Mouse (Mus musculus) lung, postnatal 0 days (tissue): ENCODE measurements around the gene Ntrk3. TPM values are rescaled to one million over a fixed set of nuclear protein-coding genes. Genes with fewer than 3 reads are reported as not detected.

ENCODE experiments used
- ATAC-seq: fragments of 200-750 bp; cut with Nextera tagmentation; 2 replicates; pipeline ENCODE4 v1.8.0; 2017; ENCODE audit warnings: moderate library complexity
- DNase-seq: peaks from one replicate; pipeline ENCODE4 v3.0.0-alpha.2; 2016; ENCODE audit warnings: low spot score
- H3K27ac ChIP-seq: fragments of 300-500 bp; sonication (generic); 2 replicates; pipeline ENCODE4 v1.5.1; 2014; ENCODE audit warnings: antibody characterized with exemption, mild to moderate bottlenecking, low read length, mixed read lengths
- H3K27me3 ChIP-seq: fragments of 300-500 bp; sonication (generic); replicated peaks from 2 replicates; pipeline ENCODE4 v1.6.1; 2014; ENCODE audit warnings: low read length, mixed read lengths; ENCODE audit not compliant: insufficient read depth
- H3K36me3 ChIP-seq: fragments of 300-500 bp; sonication (generic); 2 replicates; pipeline ENCODE4 v1.6.1; 2014; ENCODE audit warnings: low read length, mixed read lengths; ENCODE audit not compliant: insufficient read depth
- H3K4me1 ChIP-seq: fragments of 300-500 bp; sonication (generic); 2 replicates; pipeline ENCODE4 v1.6.1; 2014; ENCODE audit warnings: antibody characterized with exemption, low read depth, low read length, mixed read lengths; ENCODE audit not compliant: insufficient read depth
- H3K4me2 ChIP-seq: fragments of 300-500 bp; sonication (generic); replicated peaks from 2 replicates; pipeline ENCODE4 v1.6.1; 2014; ENCODE audit warnings: low read depth, mild to moderate bottlenecking, low read length, moderate library complexity, mixed read lengths
- H3K4me3 ChIP-seq: fragments of 300-500 bp; sonication (generic); 2 replicates; pipeline ENCODE4 v1.5.1; 2014; ENCODE audit warnings: low read depth, low read length
- H3K9ac ChIP-seq: fragments of 300-500 bp; sonication (generic); replicated peaks from 2 replicates; pipeline ENCODE4 v1.6.1; 2014; ENCODE audit warnings: low read depth, mild to moderate bottlenecking
- H3K9me3 ChIP-seq: fragments of 300-500 bp; sonication (generic); 2 replicates; pipeline ENCODE4 v1.6.1; 2016; ENCODE audit warnings: low read length, mixed read lengths
- CTCF ChIP-seq: IDR thresholded peaks from 2 replicates; pipeline ENCODE4 v1.5.1; 2016; ENCODE audit warnings: antibody characterized with exemption, mild to moderate bottlenecking
- EP300 ChIP-seq: IDR thresholded peaks from 2 replicates; pipeline ENCODE4 v1.6.1; 2016; ENCODE audit warnings: antibody characterized with exemption, mild to moderate bottlenecking, control low read depth
- WGBS: fragments of 180-500 bp; shearing (Covaris S2); extraction: QIAGEN DNeasy Blood & Tissue Kit; methylation state at CpG from one replicate; pipeline ENCODE4 v1.1.7; 2014; 5-methylcytosine and 5-hydroxymethylcytosine counted together
- polyA plus RNA-seq: library from polyadenylated mRNA; unstranded; fragments of >200 nt; fragmentation: Nextera tagmentation; extraction: Ambion mirVana; gene quantifications from 2 replicates; pipeline ENCODE4 v1.2.1, GENCODE M21; 2015

Ntrk3 gene
- polyA plus RNA-seq, 1 experiment from 2014 or later = 1.3 TPM

DNA sequence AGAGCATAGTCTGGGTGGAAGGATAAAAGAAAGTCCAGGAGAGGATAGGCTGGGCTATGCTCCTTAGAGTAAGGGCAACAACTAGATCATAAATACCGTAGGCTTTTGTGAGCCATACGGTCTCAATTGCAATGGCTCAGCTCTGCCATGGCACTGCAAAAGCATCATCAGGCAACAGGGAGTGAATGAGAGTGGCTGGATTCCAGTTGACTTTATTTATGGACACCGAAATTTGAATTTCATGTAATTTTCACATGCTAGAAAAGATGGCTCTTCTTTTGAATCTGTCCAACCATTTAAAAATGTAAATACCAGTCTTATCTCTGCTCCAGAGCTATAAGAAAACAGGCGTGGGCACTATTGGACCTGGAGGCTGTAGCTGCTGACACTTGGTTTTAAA is 419.2 kb downstream of the Ntrk3 start:
- H3K9me3 ChIP-seq = no peaks in the 10 kb centered on the region
- ATAC-seq (no peak), DNase-seq (no peak)
- no peak for TF ChIP-seq CTCF
- TF ChIP-seq EP300 = no peak
- H3K36me3 ChIP-seq = no peaks in the 10 kb centered on the region
- WGBS = 82% methylated on average over 4 of the region's 4 CpGs
- H3K27ac ChIP-seq = no peak overlapping the region
- H3K4me3 ChIP-seq = no peak overlapping the region
- no peak overlapping the region for H3K9ac ChIP-seq
- no peak overlapping the region for H3K4me2 ChIP-seq
- no peaks in the 10 kb centered on the region for H3K4me1 ChIP-seq
- no peaks in the 10 kb centered on the region for H3K27me3 ChIP-seq

DNA sequence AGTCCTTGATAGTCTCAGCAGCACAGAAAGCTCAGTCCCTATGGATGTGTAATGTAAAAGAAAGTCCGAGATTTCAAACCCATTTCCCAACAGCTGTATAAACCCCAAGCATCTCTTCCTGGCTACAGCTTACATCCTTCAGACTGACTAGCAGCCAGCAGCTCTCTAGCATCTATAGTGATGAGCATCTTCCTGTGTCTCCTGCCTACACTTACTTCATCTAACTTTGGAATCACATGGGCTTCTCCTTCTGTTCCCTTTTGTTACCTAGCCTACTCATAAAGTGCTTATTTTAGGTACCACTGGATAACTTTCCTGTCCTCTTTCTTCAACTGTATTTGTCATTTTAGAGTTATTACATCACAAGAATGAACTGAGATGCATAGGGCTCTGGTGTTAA is 432.0 kb downstream of the Ntrk3 start:
- Histone ChIP-seq H3K9me3 (no peaks in the 10 kb centered on the region), H3K27me3 (no peaks in the 10 kb centered on the region), H3K4me3 (no peak overlapping the region), H3K27ac (no peak overlapping the region), H3K4me2 (no peak overlapping the region), H3K4me1 (no peaks in the 10 kb centered on the region), H3K36me3 (no peaks in the 10 kb centered on the region), H3K9ac (no peak overlapping the region)
- ATAC-seq (no peak), DNase-seq (no peak)
- TF ChIP-seq EP300 (no peak), CTCF (no peak)
- 79% methylated on average over 1 of the region's 1 CpGs for WGBS

- ATAC-seq = no peak
- 77% methylated on average over 1 of the region's 1 CpGs for WGBS
- Histone ChIP-seq H3K27ac (no peak overlapping the region), H3K27me3 (no peaks in the 10 kb centered on the region), H3K4me1 (no peaks in the 10 kb centered on the region), H3K9me3 (no peaks in the 10 kb centered on the region), H3K4me3 (no peak overlapping the region), H3K9ac (no peak overlapping the region), H3K36me3 (no peaks in the 10 kb centered on the region), H3K4me2 (no peak overlapping the region)
- no peak for DNase-seq
- no peak for TF ChIP-seq EP300
- no peak for TF ChIP-seq CTCF
Observed at GRCm38 (mm10) chr7:78305029-78305428, 432.8 kb downstream of the Ntrk3 start.

GRCm38 (mm10) chr7:78297290-78297689 is 440.5 kb downstream of the Ntrk3 start:
- H3K4me2 ChIP-seq = no peak overlapping the region
- TF ChIP-seq EP300 = no peak
- no peak for TF ChIP-seq CTCF
- 74% methylated on average over 5 of the region's 5 CpGs for WGBS
- H3K9ac ChIP-seq = no peak overlapping the region
- H3K27ac ChIP-seq = no peak overlapping the region
- no peaks in the 10 kb centered on the region for H3K27me3 ChIP-seq
- H3K9me3 ChIP-seq = no peaks in the 10 kb centered on the region
- DNase-seq (no peak), ATAC-seq (no peak)
- no peaks in the 10 kb centered on the region for H3K36me3 ChIP-seq
- H3K4me3 ChIP-seq = no peak overlapping the region
- no peaks in the 10 kb centered on the region for H3K4me1 ChIP-seq

GRCm38 (mm10) chr7:78294322-78294721 is 443.5 kb downstream of the Ntrk3 start:
- 66% methylated on average over 3 of the region's 3 CpGs for WGBS

DNA sequence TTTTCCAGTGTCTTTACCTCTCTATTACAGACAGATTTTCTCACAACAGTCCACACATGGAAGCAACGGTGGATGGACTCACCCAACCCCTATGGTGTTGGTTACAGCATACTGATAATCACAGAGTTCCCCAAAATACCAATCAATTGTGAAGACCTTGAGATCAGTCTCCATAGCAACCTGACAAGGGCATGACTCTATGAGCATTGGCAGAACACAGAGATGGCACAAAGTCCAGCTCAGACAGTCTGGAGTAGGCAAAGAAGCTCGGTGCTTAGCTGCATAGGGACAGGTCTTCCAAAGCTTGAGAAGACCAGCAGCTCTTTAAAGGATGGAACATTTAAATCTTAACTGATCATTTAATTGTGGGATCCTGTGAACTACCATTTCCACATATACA is 447.6 kb downstream of the Ntrk3 start:
- Histone ChIP-seq H3K4me1 (no peaks in the 10 kb centered on the region), H3K4me2 (no peak overlapping the region), H3K36me3 (no peaks in the 10 kb centered on the region), H3K9ac (no peak overlapping the region), H3K27ac (no peak overlapping the region), H3K9me3 (no peaks in the 10 kb centered on the region), H3K27me3 (no peaks in the 10 kb centered on the region), H3K4me3 (no peak overlapping the region)
- WGBS = 77% methylated on average over 2 of the region's 2 CpGs
- DNase-seq (no peak), ATAC-seq (no peak)
- TF ChIP-seq CTCF (no peak), EP300 (no peak)

More at GRCm38 (mm10) chr7:78294322-78294721, 443.5 kb downstream of the Ntrk3 start:
- Histone ChIP-seq H3K4me3 (no peak overlapping the region), H3K4me1 (no peaks in the 10 kb centered on the region), H3K36me3 (no peaks in the 10 kb centered on the region), H3K9ac (no peak overlapping the region), H3K9me3 (no peaks in the 10 kb centered on the region), H3K27me3 (no peaks in the 10 kb centered on the region), H3K27ac (no peak overlapping the region), H3K4me2 (no peak overlapping the region)
- DNase-seq = no peak
- no peak for ATAC-seq
- TF ChIP-seq EP300 = no peak
- TF ChIP-seq CTCF = peak; percentile 34

- no peak overlapping the region for H3K4me3 ChIP-seq
- no peaks in the 10 kb centered on the region for H3K9me3 ChIP-seq
- no peaks in the 10 kb centered on the region for H3K36me3 ChIP-seq
- H3K27me3 ChIP-seq = no peaks in the 10 kb centered on the region
- H3K27ac ChIP-seq = no peak overlapping the region
- ATAC-seq = no peak
- DNase-seq = no peak
- WGBS = 85% methylated on average over 2 of the region's 2 CpGs
- H3K4me2 ChIP-seq = no peak overlapping the region
- TF ChIP-seq EP300 (no peak), CTCF (no peak)
- H3K4me1 ChIP-seq = no peaks in the 10 kb centered on the region
- no peak overlapping the region for H3K9ac ChIP-seq
Observed at GRCm38 (mm10) chr7:78286516-78287238, 451.1 kb downstream of the Ntrk3 start.
